Mouse (Mus musculus) embryonic facial prominence, embryonic 10.5 days (tissue): ENCODE data around the gene Pet100. TPM values are rescaled to one million over a fixed set of nuclear protein-coding genes. Genes with fewer than 3 reads are reported as not detected.

Source experiments
- DNase-seq: peaks from one replicate; pipeline ENCODE4 v3.0.0-alpha.2; 2017; ENCODE audit warnings: low spot score
- H3K27ac ChIP-seq: fragments of 300-500 bp; sonication (generic); replicated peaks from 2 replicates; pipeline ENCODE4 v1.5.1; 2016; ENCODE audit warnings: mild to moderate bottlenecking
- H3K27me3 ChIP-seq: fragments of 300-500 bp; sonication (generic); replicated peaks from 2 replicates; pipeline ENCODE4 v1.6.1; 2016; ENCODE audit warnings: low read depth, mild to moderate bottlenecking; ENCODE audit not compliant: poor library complexity, severe bottlenecking
- H3K36me3 ChIP-seq: fragments of 300-500 bp; sonication (generic); replicated peaks from 2 replicates; pipeline ENCODE4 v1.6.1; 2016; ENCODE audit warnings: mild to moderate bottlenecking, moderate library complexity
- H3K4me1 ChIP-seq: fragments of 300-500 bp; sonication (generic); 2 replicates; pipeline ENCODE4 v1.6.1; 2016
- H3K4me3 ChIP-seq: fragments of 300-500 bp; sonication (generic); 2 replicates; pipeline ENCODE4 v1.5.1; 2016; ENCODE audit warnings: mild to moderate bottlenecking, moderate library complexity
- H3K9me3 ChIP-seq: fragments of 300-500 bp; sonication (generic); 2 replicates; pipeline ENCODE4 v1.6.1; 2016; ENCODE audit warnings: mild to moderate bottlenecking
- WGBS: fragments of 180-500 bp; shearing (Covaris S2); methylation state at CpG from one replicate; pipeline ENCODE4 v1.1.7; 2016; 5-methylcytosine and 5-hydroxymethylcytosine counted together
- polyA plus RNA-seq: library from polyadenylated mRNA; unstranded; fragments of >200 nt; fragmentation: Nextera tagmentation; extraction: Ambion mirVana; gene quantifications from 2 replicates; pipeline ENCODE4 v1.2.1, GENCODE M21; 2016

The Pet100 gene
- polyA plus RNA-seq, 1 experiment from 2014 or later, result 85.2 TPM

GRCm38 (mm10) chr8:3631478-3631875, 10.1 kb downstream of the Pet100 start:
- Histone ChIP-seq H3K9me3 (no peaks in the 10 kb centered on the region), H3K27ac (peak overlapping the region; percentile 52), H3K36me3 (peaks cover 5% of the 10 kb centered on the region), H3K4me1 (peaks cover 12% of the 10 kb centered on the region), H3K4me3 (peak overlapping the region; percentile 66), H3K27me3 (peaks cover 33% of the 10 kb centered on the region)
- 17% methylated on average over 8 of the region's 8 CpGs for WGBS
- no peak for DNase-seq

- Histone ChIP-seq H3K27ac (no peak overlapping the region), H3K4me3 (no peak overlapping the region), H3K27me3 (no peaks in the 10 kb centered on the region), H3K4me1 (peaks cover 5% of the 10 kb centered on the region; the same call in 1 of the 2 replicates), H3K36me3 (peaks cover 3% of the 10 kb centered on the region; the same call in 1 of the 2 replicates), H3K9me3 (no peaks in the 10 kb centered on the region)
- DNase-seq, result peak; percentile 11
- WGBS, result 21% methylated on average over 5 of the region's 5 CpGs
Observed at GRCm38 (mm10) chr8:3645804-3646203, 24.5 kb downstream of the Pet100 start.

- H3K27me3 ChIP-seq, result no peaks in the 10 kb centered on the region
- no peak for DNase-seq
- no peak overlapping the region for H3K27ac ChIP-seq
- no peaks in the 10 kb centered on the region for H3K36me3 ChIP-seq
- WGBS, result 82% methylated on average over 6 of the region's 6 CpGs
- no peaks in the 10 kb centered on the region for H3K9me3 ChIP-seq
- no peak overlapping the region for H3K4me3 ChIP-seq
- peaks cover 5% of the 10 kb centered on the region; the same call in 1 of the 2 replicates for H3K4me1 ChIP-seq
Observed at GRCm38 (mm10) chr8:3646824-3647531, 25.6 kb downstream of the Pet100 start.

GRCm38 (mm10) chr8:3647561-3647960, 26.2 kb downstream of the Pet100 start:
- Histone ChIP-seq H3K4me3 (no peak overlapping the region), H3K27ac (no peak overlapping the region)

GRCm38 (mm10) chr8:3648268-3648667, 26.9 kb downstream of the Pet100 start:
- no peak overlapping the region for H3K4me3 ChIP-seq
- 76% methylated on average over 2 of the region's 2 CpGs for WGBS
- H3K27ac ChIP-seq, result no peak overlapping the region
- no peaks in the 10 kb centered on the region for H3K36me3 ChIP-seq
- H3K4me1 ChIP-seq, result peaks cover 5% of the 10 kb centered on the region; the same call in 1 of the 2 replicates
- H3K27me3 ChIP-seq, result no peaks in the 10 kb centered on the region
- H3K9me3 ChIP-seq, result no peaks in the 10 kb centered on the region
- no peak for DNase-seq

More at GRCm38 (mm10) chr8:3647561-3647960, 26.2 kb downstream of the Pet100 start:
- Histone ChIP-seq H3K36me3 (no peaks in the 10 kb centered on the region), H3K27me3 (no peaks in the 10 kb centered on the region), H3K9me3 (no peaks in the 10 kb centered on the region), H3K4me1 (peaks cover 5% of the 10 kb centered on the region; the same call in 1 of the 2 replicates)
- WGBS, result 80% methylated on average over 4 of the region's 4 CpGs
- DNase-seq, result no peak

- WGBS, result 42% methylated on average over 1 of the region's 1 CpGs
- DNase-seq, result no peak
- no peak overlapping the region; the same call in 1 of the 2 replicates for H3K27ac ChIP-seq
Observed at GRCm38 (mm10) chr8:3648990-3649389, 27.6 kb downstream of the Pet100 start.

GRCm38 (mm10) chr8:3652845-3653244, 31.5 kb downstream of the Pet100 start:
- Histone ChIP-seq H3K27ac (no peak overlapping the region), H3K27me3 (no peaks in the 10 kb centered on the region), H3K36me3 (no peaks in the 10 kb centered on the region), H3K4me3 (no peak overlapping the region), H3K9me3 (no peaks in the 10 kb centered on the region), H3K4me1 (peaks cover 17% of the 10 kb centered on the region)
- WGBS, result 63% methylated on average over 3 of the region's 3 CpGs
- DNase-seq, result no peak

More at GRCm38 (mm10) chr8:3648990-3649389, 27.6 kb downstream of the Pet100 start:
- H3K9me3 ChIP-seq, result no peaks in the 10 kb centered on the region
- no peak overlapping the region for H3K4me3 ChIP-seq
- peaks cover 5% of the 10 kb centered on the region; the same call in 1 of the 2 replicates for H3K4me1 ChIP-seq
- no peaks in the 10 kb centered on the region for H3K36me3 ChIP-seq
- no peaks in the 10 kb centered on the region for H3K27me3 ChIP-seq

GRCm38 (mm10) chr8:3654726-3655508, 33.6 kb downstream of the Pet100 start:
- Histone ChIP-seq H3K9me3 (no peaks in the 10 kb centered on the region), H3K4me3 (no peak overlapping the region), H3K27me3 (no peaks in the 10 kb centered on the region), H3K4me1 (peaks cover 13% of the 10 kb centered on the region), H3K27ac (no peak overlapping the region), H3K36me3 (no peaks in the 10 kb centered on the region)
- DNase-seq, result no peak
- 76% methylated on average over 11 of the region's 11 CpGs for WGBS

- Histone ChIP-seq H3K27ac (no peak within 1 kb of the TSS), H3K4me1 (peaks cover 13% of the 10 kb centered on the region), H3K9me3 (no peaks in the 10 kb centered on the region), H3K4me3 (no peak within 1 kb of the TSS), H3K36me3 (no peaks in the 10 kb centered on the region), H3K27me3 (no peaks in the 10 kb centered on the region)
- 76% methylated on average over 3 of the region's 3 CpGs for WGBS
- no peak for DNase-seq
Observed at GRCm38 (mm10) chr8:3655526-3655925, 34.2 kb downstream of the Pet100 start, which contains the start of gene Retn. Gene Retn, plus strand, starts transcription at chr8:3655770.

- Histone ChIP-seq H3K36me3 (no peaks in the 10 kb centered on the region), H3K9me3 (no peaks in the 10 kb centered on the region), H3K4me1 (peaks cover 13% of the 10 kb centered on the region), H3K4me3 (peak overlapping the region; percentile 36), H3K27ac (no peak overlapping the region), H3K27me3 (no peaks in the 10 kb centered on the region)
- peak; percentile 62 for DNase-seq
- WGBS, result 25% methylated on average over 7 of the region's 7 CpGs
Observed at GRCm38 (mm10) chr8:3656725-3657381, 35.5 kb downstream of the Pet100 start.

GRCm38 (mm10) chr8:3660889-3661288, 39.5 kb downstream of the Pet100 start:
- Histone ChIP-seq H3K27me3 (no peaks in the 10 kb centered on the region), H3K9me3 (no peaks in the 10 kb centered on the region), H3K36me3 (no peaks in the 10 kb centered on the region), H3K4me3 (no peak overlapping the region), H3K4me1 (peaks cover 13% of the 10 kb centered on the region), H3K27ac (no peak overlapping the region)
- DNase-seq, result no peak
- 84% methylated on average over 8 of the region's 8 CpGs for WGBS

GRCm38 (mm10) chr8:3664405-3664804, 43.1 kb downstream of the Pet100 start:
- Histone ChIP-seq H3K9me3 (no peaks in the 10 kb centered on the region), H3K27ac (no peak overlapping the region), H3K36me3 (no peaks in the 10 kb centered on the region), H3K27me3 (no peaks in the 10 kb centered on the region), H3K4me1 (no peaks in the 10 kb centered on the region), H3K4me3 (no peak overlapping the region)
- DNase-seq, result no peak
- 75% methylated on average over 5 of the region's 5 CpGs for WGBS
